In genomic region chr3:144041788-144042187, GRCm38 (mm10) we compare ENCODE assay signal across 23 mouse cellular contexts.
DNase-seq lines count a peak whose midpoint lies in the region; ATAC-seq lines count a peak whose summit lies in the region.
"Had no signal": no experiment of that assay in that cellular context is flagged by ENCODE, and none has a peak within 500 bp of the region (broad histone marks: within the 10 kb centered on the region; RNA-seq: fewer than 3 reads in every experiment).

No protein-coding gene starts in this region.

- H3K4me1 ChIP-seq in liver, embryonic 16.5 days (ENCODE audit: control insufficient read depth, low read depth, low read length) = no peaks in the 10 kb centered on the region
- H3K4me1 ChIP-seq in liver, embryonic 12.5 days = no peaks in the 10 kb centered on the region
- peaks cover 4% of the 10 kb centered on the region for H3K4me1 ChIP-seq in embryonic facial prominence, embryonic 10.5 days
- H3K4me1 ChIP-seq: embryonic facial prominence, embryonic 15.5 days; heart, embryonic 10.5 days; hindbrain, embryonic 13.5 days had no signal

- H3K36me3 ChIP-seq in liver, embryonic 16.5 days (ENCODE audit: control insufficient read depth, insufficient read depth) = no peaks in the 10 kb centered on the region
- no peaks in the 10 kb centered on the region for H3K36me3 ChIP-seq in liver, embryonic 12.5 days
- H3K36me3 ChIP-seq in embryonic facial prominence, embryonic 10.5 days (replicated peaks) = no peaks in the 10 kb centered on the region
- H3K36me3 ChIP-seq: embryonic facial prominence, embryonic 15.5 days; forebrain, embryonic 10.5 days; heart, embryonic 10.5 days; hindbrain, embryonic 13.5 days had no signal

- H3K4me2 ChIP-seq in liver, embryonic 16.5 days (ENCODE audit: low read depth, low read length) = no peak overlapping the region
- no peak overlapping the region for H3K4me2 ChIP-seq in liver, embryonic 12.5 days
- H3K4me2 ChIP-seq: embryonic facial prominence, embryonic 15.5 days; hindbrain, embryonic 13.5 days had no signal

- ATAC-seq in liver, embryonic 16.5 days (ENCODE audit: low read depth) = peak; percentile 39; the same call in 1 of the 2 replicates
- ATAC-seq in liver, embryonic 12.5 days = no peak
- ATAC-seq: CD4-positive, CD25-positive, alpha-beta regulatory T cell, adult 4 months; forebrain, embryonic 14.5 days had no signal

- 57% methylated on average over 5 of the region's 5 CpGs for WGBS in liver, embryonic 16.5 days (ENCODE audit: insufficient replicate concordance)
- 67% methylated on average over 5 of the region's 5 CpGs for WGBS in liver, embryonic 12.5 days (ENCODE audit: insufficient replicate concordance)
- 80% methylated on average over 5 of the region's 5 CpGs for WGBS in embryonic facial prominence, embryonic 10.5 days

- H3K9me3 ChIP-seq in liver, embryonic 16.5 days (replicated peaks; ENCODE audit: control insufficient read depth, low read length) = no peaks in the 10 kb centered on the region
- no peaks in the 10 kb centered on the region for H3K9me3 ChIP-seq in liver, embryonic 12.5 days (replicated peaks)
- H3K9me3 ChIP-seq in embryonic facial prominence, embryonic 10.5 days = no peaks in the 10 kb centered on the region
- H3K9me3 ChIP-seq: embryonic facial prominence, embryonic 15.5 days; forebrain, embryonic 10.5 days; heart, embryonic 10.5 days; hindbrain, embryonic 13.5 days had no signal

- DNase-seq in lung, postnatal 36 days = peak; percentile 37
- DNase-seq in lung, postnatal 10 days = no peak
- DNase-seq in monocyte, adult 2 months (ENCODE audit: low read depth in 1 of 2, low spot score in 2 of 2) = peak; percentile 39 to 54
- no peak for DNase-seq in gastrocnemius, adult 8-10 months (ENCODE audit: low spot score in 2 of 2)
- DNase-seq in embryonic facial prominence, embryonic 10.5 days (ENCODE audit: low spot score) = no peak
- DNase-seq: adrenal gland, postnatal 10 days; B cell, adult 2 months; cerebellum, adult 11-12 months; cerebellum, adult 9-11 months; cerebellum, postnatal 36 days; gastrocnemius, adult 2 months; gastrocnemius, postnatal 36 days; heart, adult 18-20 months; heart, postnatal 10 days had no signal

- no peak overlapping the region for H3K9ac ChIP-seq in liver, embryonic 16.5 days (ENCODE audit: low read depth, low read length)
- H3K9ac ChIP-seq in liver, embryonic 12.5 days = no peak overlapping the region
- H3K9ac ChIP-seq: embryonic facial prominence, embryonic 15.5 days; hindbrain, embryonic 13.5 days had no signal

- H3K27me3 ChIP-seq in liver, embryonic 16.5 days (ENCODE audit: control insufficient read depth, insufficient read depth, low read depth, low read length) = no peaks in the 10 kb centered on the region
- no peaks in the 10 kb centered on the region for H3K27me3 ChIP-seq in liver, embryonic 12.5 days (replicated peaks)
- no peaks in the 10 kb centered on the region for H3K27me3 ChIP-seq in embryonic facial prominence, embryonic 10.5 days (replicated peaks; ENCODE audit: low read depth, poor library complexity, severe bottlenecking)
- H3K27me3 ChIP-seq: embryonic facial prominence, embryonic 15.5 days; hindbrain, embryonic 13.5 days had no signal

- no peak overlapping the region for H3K27ac ChIP-seq in liver, embryonic 16.5 days (ENCODE audit: low read length)
- H3K27ac ChIP-seq in liver, embryonic 12.5 days = no peak overlapping the region
- H3K27ac ChIP-seq in embryonic facial prominence, embryonic 10.5 days (replicated peaks) = no peak overlapping the region
- H3K27ac ChIP-seq: embryonic facial prominence, embryonic 15.5 days; gastrocnemius, adult 2 months; heart, embryonic 10.5 days; hindbrain, embryonic 13.5 days had no signal

- H3K4me3 ChIP-seq in liver, embryonic 16.5 days (ENCODE audit: low read depth, low read length) = no peak overlapping the region
- no peak overlapping the region for H3K4me3 ChIP-seq in liver, embryonic 12.5 days
- H3K4me3 ChIP-seq in embryonic facial prominence, embryonic 10.5 days = no peak overlapping the region
- H3K4me3 ChIP-seq: embryonic facial prominence, embryonic 15.5 days; erythroblast, embryonic 14.5 days; forebrain, embryonic 10.5 days; gastrocnemius, adult 2 months; heart, embryonic 10.5 days; hindbrain, embryonic 13.5 days had no signal

Comparison
In these comparisons a context has a peak if more than half of its experiments do, and no peak if none do; other contexts are left out.
1. DNase-seq: peak in lung, postnatal 36 days (single experiment) and monocyte, adult 2 months (2 of 2); none in lung, postnatal 10 days (single experiment), gastrocnemius, adult 8-10 months (0 of 2) and embryonic facial prominence, embryonic 10.5 days (single experiment).